Mouse (Mus musculus) common myeloid progenitor, adult 5-6 weeks (primary cell): Measurements from ENCODE around the gene Taf11. TPM values are rescaled to one million over a fixed set of nuclear protein-coding genes. Genes with fewer than 3 reads are reported as not detected.

Experiments used
- ATAC-seq: replicated peaks from 2 replicates; pipeline ENCODE4 v1.8.0; 2016; ENCODE audit warnings: low read depth, mild to moderate bottlenecking, moderate TSS enrichment, inconsistent platforms; ENCODE audit not compliant: poor library complexity, severe bottlenecking
- total RNA-seq: library from RNA; stranded (forward); fragments of 200-1000, 187-1606 nt; gene quantifications from 2 replicates; pipeline ENCODE4 v1.2.3, GENCODE M21; 2017

Taf11 gene
- total RNA-seq, 1 experiment from 2014 or later, result 35.7 TPM

GRCm38 (mm10) chr17:27925054-27925453, 15.4 kb upstream of the Taf11 start:
- no peak for ATAC-seq

- no peak for ATAC-seq
Observed at GRCm38 (mm10) chr17:27922174-27922712, 12.6 kb upstream of the Taf11 start.

GRCm38 (mm10) chr17:27920676-27921075, 11.0 kb upstream of the Taf11 start:
- no peak for ATAC-seq

GRCm38 (mm10) chr17:27916366-27916765, 6.7 kb upstream of the Taf11 start:
- ATAC-seq, result no peak

GRCm38 (mm10) chr17:27914742-27915141, 5.1 kb upstream of the Taf11 start:
- no peak for ATAC-seq

GRCm38 (mm10) chr17:27911371-27911770, 1.7 kb upstream of the Taf11 start:
- ATAC-seq, result no peak

- peak; percentile 36 for ATAC-seq
Observed at GRCm38 (mm10) chr17:27908888-27909621, 589 bp downstream of the Taf11 start, which contains the start of gene Anks1. Gene Anks1, plus strand, starts transcription at chr17:27909306.

- ATAC-seq, result peak; percentile 33; the same call in 1 of the 2 replicates
Observed at GRCm38 (mm10) chr17:27908206-27908887, 1.3 kb downstream of the Taf11 start.

- peak; percentile 72 for ATAC-seq
Observed at GRCm38 (mm10) chr17:27907512-27908205, 2.0 kb downstream of the Taf11 start.

- no peak for ATAC-seq
Observed at GRCm38 (mm10) chr17:27886499-27887210, 23.0 kb downstream of the Taf11 start.

GRCm38 (mm10) chr17:27883994-27884393, 25.6 kb downstream of the Taf11 start:
- no peak for ATAC-seq

GRCm38 (mm10) chr17:27883129-27883528, 26.5 kb downstream of the Taf11 start:
- ATAC-seq, result no peak

GRCm38 (mm10) chr17:27881518-27881917, 28.1 kb downstream of the Taf11 start:
- peak; percentile 18; the same call in 1 of the 2 replicates for ATAC-seq

- peak; percentile 52; the same call in 1 of the 2 replicates for ATAC-seq
Observed at GRCm38 (mm10) chr17:27874510-27874909, 35.1 kb downstream of the Taf11 start.

GRCm38 (mm10) chr17:27873583-27873982, 36.1 kb downstream of the Taf11 start:
- no peak for ATAC-seq

- ATAC-seq, result no peak
Observed at GRCm38 (mm10) chr17:27871851-27872250, 37.8 kb downstream of the Taf11 start.

GRCm38 (mm10) chr17:27866737-27867136, 42.9 kb downstream of the Taf11 start:
- ATAC-seq, result no peak

- ATAC-seq, result no peak
Observed at GRCm38 (mm10) chr17:27865461-27865860, 44.2 kb downstream of the Taf11 start.

GRCm38 (mm10) chr17:27859131-27859530, 50.5 kb downstream of the Taf11 start:
- ATAC-seq, result peak; percentile 23; the same call in 1 of the 2 replicates
